Mouse (Mus musculus): Measurements from ENCODE around the gene Flot1.

The Flot1 gene

GRCm38 (mm10) chr17:35812307-35812706, 10.7 kb upstream of the Flot1 start:
- DNase-seq = no peak

GRCm38 (mm10) chr17:35812736-35813135, 10.3 kb upstream of the Flot1 start:
- no peak for DNase-seq

- no peak for DNase-seq
Measured at GRCm38 (mm10) chr17:35813245-35813647, 9.8 kb upstream of the Flot1 start.

GRCm38 (mm10) chr17:35813653-35814052, 9.4 kb upstream of the Flot1 start:
- DNase-seq = peak; percentile 31

- DNase-seq = no peak
Measured at GRCm38 (mm10) chr17:35814678-35815077, 8.4 kb upstream of the Flot1 start.

GRCm38 (mm10) chr17:35815836-35816235, 7.2 kb upstream of the Flot1 start:
- DNase-seq = no peak

- no peak for DNase-seq
Measured at GRCm38 (mm10) chr17:35816686-35817085, 6.3 kb upstream of the Flot1 start.

- DNase-seq = no peak
Measured at GRCm38 (mm10) chr17:35817226-35817625, 5.8 kb upstream of the Flot1 start.

- no peak for DNase-seq
Measured at GRCm38 (mm10) chr17:35820111-35820510, 2.9 kb upstream of the Flot1 start.

- DNase-seq = peak; percentile 52
Measured at GRCm38 (mm10) chr17:35821439-35822430, 1.3 kb upstream of the Flot1 start, which contains the start of gene Ier3. TSS of gene Ier3 (plus strand) at chr17:35821684.

- no peak for DNase-seq
Measured at GRCm38 (mm10) chr17:35822564-35822963, 466 bp upstream of the Flot1 start.

- no peak for DNase-seq
Measured at GRCm38 (mm10) chr17:35824402-35824801, 1.4 kb downstream of the Flot1 start.

- DNase-seq = no peak
Measured at GRCm38 (mm10) chr17:35825109-35825850, 2.2 kb downstream of the Flot1 start.

- peak; percentile 95 for DNase-seq
Measured at GRCm38 (mm10) chr17:35829737-35830136, 6.7 kb downstream of the Flot1 start.

- DNase-seq = no peak
Measured at GRCm38 (mm10) chr17:35832400-35833238, 9.6 kb downstream of the Flot1 start.

- DNase-seq = no peak
Measured at GRCm38 (mm10) chr17:35833239-35833751, 10.3 kb downstream of the Flot1 start.

GRCm38 (mm10) chr17:35833894-35834293, 10.9 kb downstream of the Flot1 start:
- no peak for DNase-seq

GRCm38 (mm10) chr17:35834696-35835422, 11.8 kb downstream of the Flot1 start:
- DNase-seq = no peak

GRCm38 (mm10) chr17:35835424-35836140, 12.6 kb downstream of the Flot1 start:
- no peak for DNase-seq

GRCm38 (mm10) chr17:35836178-35836965, 13.3 kb downstream of the Flot1 start:
- peak; percentile 86 for DNase-seq

Measured in thymus, postnatal 14 days (tissue).